Mouse (Mus musculus) retina, postnatal 1 day (tissue): ENCODE measurements around the gene Gm28043.

Experiments used
- DNase-seq: peaks from one replicate; pipeline ENCODE4 v3.0.0-alpha.2; 2012

Gm28043 gene

GRCm38 (mm10) chr17:29716732-29717445 is 102.2 kb downstream of the Gm28043 start, which contains the start of gene Ccdc167:
TSS of gene Ccdc167 (minus strand) at chr17:29717044.
- peak; percentile 99 for DNase-seq

- no peak for DNase-seq
Observed at GRCm38 (mm10) chr17:29718660-29719059, 104.0 kb downstream of the Gm28043 start.

- no peak for DNase-seq
Observed at GRCm38 (mm10) chr17:29719628-29720575, 105.2 kb downstream of the Gm28043 start.

- DNase-seq: peak; percentile 47
Observed at GRCm38 (mm10) chr17:29720755-29721365, 106.2 kb downstream of the Gm28043 start.

- peak; percentile 53 for DNase-seq
Observed at GRCm38 (mm10) chr17:29724610-29725009, 109.9 kb downstream of the Gm28043 start.

- DNase-seq: no peak
Observed at GRCm38 (mm10) chr17:29725027-29725620, 110.4 kb downstream of the Gm28043 start.

GRCm38 (mm10) chr17:29728082-29728481 is 113.4 kb downstream of the Gm28043 start:
- DNase-seq: no peak

- DNase-seq: peak; percentile 91
Observed at GRCm38 (mm10) chr17:29730510-29731265, 116.0 kb downstream of the Gm28043 start.

- DNase-seq: no peak
Observed at GRCm38 (mm10) chr17:29731266-29731952, 116.7 kb downstream of the Gm28043 start.

- DNase-seq: peak; percentile 52
Observed at GRCm38 (mm10) chr17:29731953-29732325, 117.3 kb downstream of the Gm28043 start.

GRCm38 (mm10) chr17:29732522-29732921 is 117.8 kb downstream of the Gm28043 start:
- DNase-seq: no peak

GRCm38 (mm10) chr17:29736448-29737014 is 121.9 kb downstream of the Gm28043 start:
- peak; percentile 85 for DNase-seq

- DNase-seq: peak; percentile 90
Observed at GRCm38 (mm10) chr17:29737849-29738804, 123.5 kb downstream of the Gm28043 start.

GRCm38 (mm10) chr17:29747466-29747865 is 132.8 kb downstream of the Gm28043 start:
- DNase-seq: no peak
